In the genomic region with DNA sequence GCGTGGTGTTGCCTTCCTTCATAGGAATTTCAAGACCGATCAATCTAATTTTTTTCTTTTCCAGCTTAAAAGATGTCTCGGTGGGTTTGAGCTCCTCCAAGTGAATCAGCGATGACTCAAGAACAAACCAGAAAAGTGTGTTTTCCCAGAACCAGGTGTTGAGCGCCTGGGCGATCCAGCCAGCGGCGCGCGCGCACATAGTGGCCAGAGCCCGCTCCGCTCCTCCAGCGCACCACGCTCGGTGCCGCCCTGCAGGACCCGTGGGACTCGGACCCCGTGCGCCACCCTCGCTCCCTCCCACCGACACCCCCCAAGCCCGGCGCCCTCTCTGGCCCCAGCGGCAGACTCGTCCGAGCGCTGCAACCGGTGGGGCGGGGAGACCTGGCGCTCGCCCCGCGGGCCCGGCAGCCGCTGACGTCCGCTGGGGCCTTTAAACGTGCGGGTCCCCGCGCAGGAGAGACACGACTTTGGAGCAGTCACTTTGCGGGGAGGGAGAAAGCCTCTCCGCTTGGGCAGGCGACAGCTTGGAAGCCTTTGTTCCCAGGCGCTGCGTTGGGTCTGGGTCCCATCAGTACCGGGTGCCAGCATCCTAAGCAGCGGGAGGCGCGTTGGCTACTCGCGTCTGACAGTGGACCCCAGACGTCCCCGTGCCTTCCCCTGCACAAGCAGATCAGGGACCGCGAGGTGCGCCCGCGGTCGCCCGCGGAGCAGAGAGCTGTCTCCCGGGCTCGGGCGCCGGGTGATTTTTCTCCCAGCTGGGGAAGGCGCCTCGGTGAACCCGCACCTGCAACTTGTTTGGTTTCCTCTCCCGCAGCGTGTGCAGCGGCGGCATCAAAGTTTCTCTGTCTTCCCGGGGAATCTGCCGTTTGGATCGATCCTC, we compare ENCODE assay signal across 8 mouse cellular contexts. TPM values are rescaled to one million over a fixed set of nuclear protein-coding genes. Genes with fewer than 3 reads are reported as not detected.
DNase-seq lines count a peak whose midpoint lies in the region; ATAC-seq and TF ChIP-seq lines count a peak whose summit lies in the region.

TSS of gene Pcdh15 (plus strand) at position 377 of the 880 bp plus-strand sequence.

- peaks cover 14% of the 10 kb centered on the region; the same call in 1 of the 2 replicates for H3K4me1 ChIP-seq in heart, embryonic 13.5 days
- H3K4me1 ChIP-seq in forebrain, postnatal 0 days (ENCODE audit: insufficient read depth), result 0 out of 2 replicates have a peak, but pooled peaks cover 13% of the 10 kb centered on the region

- no peaks in the 10 kb centered on the region for H3K9me3 ChIP-seq in heart, embryonic 13.5 days
- no peaks in the 10 kb centered on the region for H3K9me3 ChIP-seq in forebrain, postnatal 0 days (ENCODE audit: low read length)

- no peak within 1 kb of the TSS for H3K27ac ChIP-seq in heart, embryonic 13.5 days (replicated peaks)
- H3K27ac ChIP-seq in forebrain, postnatal 0 days (ENCODE audit: low read depth, low read length), result peak within 1 kb of the TSS; percentile 78

- ATAC-seq in heart, embryonic 13.5 days (ENCODE audit: extremely low read depth, insufficient number of reproducible peaks, low FRiP score, low TSS enrichment), result no peak
- peak; percentile 57 for ATAC-seq in forebrain, postnatal 0 days
- no peak for ATAC-seq in megakaryocyte-erythroid progenitor cell, adult 5-6 weeks (replicated peaks; ENCODE audit: low FRiP score, low TSS enrichment, poor library complexity, severe bottlenecking)

- H3K36me3 ChIP-seq in heart, embryonic 13.5 days, result no peaks in the 10 kb centered on the region
- H3K36me3 ChIP-seq in forebrain, postnatal 0 days (ENCODE audit: insufficient read depth), result no peaks in the 10 kb centered on the region

- peak within 1 kb of the TSS; percentile 96 for H3K4me2 ChIP-seq in heart, embryonic 13.5 days
- peak within 1 kb of the TSS; percentile 77 for H3K4me2 ChIP-seq in forebrain, postnatal 0 days (ENCODE audit: low read depth)

- TF ChIP-seq CTCF in forebrain, postnatal 0 days (IDR thresholded peaks at IDR 0.05; ENCODE audit: low read depth), result no peak; the same call in 1 of the 2 replicates

- DNase-seq in heart, adult 9 months (ENCODE audit: low spot score in 2 of 2), result no peak
- DNase-seq in brain, adult 2 months (ENCODE audit: low read depth, low spot score), result peak; percentile 45
- DNase-seq in forebrain, postnatal 0 days, result peak; percentile 68
- peak in 1 of 2 experiments; percentile 47 for DNase-seq in left cerebral cortex, postnatal 10 days (ENCODE audit: extremely low spot score in 1 of 2, low spot score in 2 of 2)
- DNase-seq in neural tube, embryonic 10.5 days (ENCODE audit: extremely low spot score, low spot score), result peak; percentile 76
- no peak for DNase-seq in T-cell, adult 2 months (ENCODE audit: low spot score)

- H3K4me3 ChIP-seq in heart, embryonic 13.5 days, result peak within 1 kb of the TSS; percentile 61
- H3K4me3 ChIP-seq in forebrain, postnatal 0 days (ENCODE audit: low read depth, low read length), result peak within 1 kb of the TSS; percentile 72

- intact Hi-C loops in left cerebral cortex, postnatal 10 days (cut with DNase I), result loop anchor here (10.0 kb wide), 1 partner anchor 444 kb away; the partner anchor contains the start of gene Zwint

- under 1% methylated on average over 79 of the region's 79 CpGs for WGBS in heart, embryonic 13.5 days
- WGBS in forebrain, postnatal 0 days, result under 1% methylated on average over 79 of the region's 79 CpGs

- peaks cover 85% of the 10 kb centered on the region for H3K27me3 ChIP-seq in heart, embryonic 13.5 days (replicated peaks)
- H3K27me3 ChIP-seq in forebrain, postnatal 0 days (ENCODE audit: insufficient read depth, low read length), result no peaks in the 10 kb centered on the region

- peak within 1 kb of the TSS; percentile 65 for H3K9ac ChIP-seq in heart, embryonic 13.5 days
- H3K9ac ChIP-seq in forebrain, postnatal 0 days, result peak within 1 kb of the TSS; percentile 65

RNA-seq across cellular contexts. Expression of gene Pcdh15, which starts in this region (rescaled TPM):
- 0.25 and 0.59 TPM in 2 replicates for polyA plus RNA-seq in heart, embryonic 13.5 days (2015; fragmentation: Nextera tagmentation; extraction: Ambion mirVana)
- total RNA-seq in forebrain, postnatal 0 days (2014; rRNA removed), result 17.7 and 27.1 TPM in 2 replicates
- 2.6 and 4.0 TPM in 2 replicates for polyA plus RNA-seq in forebrain, postnatal 0 days (2015; fragmentation: Nextera tagmentation; extraction: Ambion mirVana)
- total RNA-seq in left cerebral cortex, postnatal 10 days (2021), result 10 to 100 TPM; 36.5 TPM
- not detected in 2 replicates for total RNA-seq in megakaryocyte-erythroid progenitor cell, adult 5-6 weeks (2014; fragmentation: Nextera tagmentation)
- total RNA-seq in megakaryocyte-erythroid progenitor cell, adult 5-6 weeks (2017), result not detected in 2 replicates

Comparison
In these comparisons a context has a peak if more than half of its experiments do, and no peak if none do; other contexts are left out.
1. RNA of gene Pcdh15 (total RNA-seq): 36.5 TPM in left cerebral cortex, postnatal 10 days and 17.7 to 27.1 TPM in forebrain, postnatal 0 days; not detected in megakaryocyte-erythroid progenitor cell, adult 5-6 weeks; every median in the first group is over 10 times any median in the second.
2. DNase-seq: peak in brain, adult 2 months (single experiment), forebrain, postnatal 0 days (single experiment) and neural tube, embryonic 10.5 days (single experiment); none in heart, adult 9 months (0 of 2) and T-cell, adult 2 months (single experiment).